Mouse (Mus musculus) myocyte (in vitro differentiated cells): ENCODE data around the gene Amot. TPM values are rescaled to one million over a fixed set of nuclear protein-coding genes. Genes with fewer than 3 reads are reported as not detected.

Source experiments
- H3K27me3 ChIP-seq: one replicate; pipeline ENCODE4 v1.6.1; 2011; ENCODE audit not compliant: control insufficient read depth, insufficient read depth, insufficient read length
- H3K36me3 ChIP-seq: one replicate; pipeline ENCODE4 v1.6.1; 2011; ENCODE audit not compliant: control insufficient read depth, insufficient read depth
- H3K4me2 ChIP-seq: one replicate; pipeline ENCODE4 v1.6.1; 2011; ENCODE audit warnings: low read depth, control low read depth
- H3K4me3 ChIP-seq: one replicate; pipeline ENCODE4 v1.5.1; 2011; ENCODE audit warnings: mild to moderate bottlenecking, control low read depth, moderate library complexity
- H3K79me2 ChIP-seq: one replicate; pipeline ENCODE4 v1.6.1; 2011; ENCODE audit not compliant: control insufficient read depth, insufficient read depth
- H3ac ChIP-seq: one replicate; pipeline ENCODE4 v1.6.1; 2011; ENCODE audit not compliant: control insufficient read depth, insufficient read length
- CEBPB ChIP-seq: IDR thresholded peaks from 2 replicates; pipeline ENCODE4 v1.6.1; 2011; ENCODE audit warnings: mild to moderate bottlenecking, moderate library complexity; ENCODE audit not compliant: poor library complexity, insufficient read depth, severe bottlenecking
- E2F4 ChIP-seq: IDR thresholded peaks from one replicate; pipeline ENCODE4 v1.6.1; 2011; ENCODE audit warnings: mild to moderate bottlenecking, control low read depth, moderate library complexity; ENCODE audit not compliant: insufficient read depth
- MAX ChIP-seq: IDR thresholded peaks from one replicate; pipeline ENCODE4 v1.6.1; 2011; ENCODE audit warnings: low read depth, mild to moderate bottlenecking, control low read depth
- MYOD1 ChIP-seq, 3 experiments: IDR thresholded peaks; one replicate each; pipeline ENCODE4 v1.6.1; 2011; ENCODE audit warnings: control low read depth in 2 of 3, low read depth in 2 of 3, mild to moderate bottlenecking in 2 of 3, moderate library complexity in 1 of 3; ENCODE audit not compliant: insufficient read length in 2 of 3, control insufficient read depth in 1 of 3
- MYOG ChIP-seq, 3 experiments: IDR thresholded peaks; one replicate each; pipeline ENCODE4 v1.6.1; 2011; ENCODE audit warnings: control low read depth in 2 of 3, low read depth in 2 of 3, mild to moderate bottlenecking in 2 of 3; ENCODE audit not compliant: insufficient read length in 2 of 3, control insufficient read depth in 1 of 3, insufficient read depth in 1 of 3
- POLR2A ChIP-seq: IDR thresholded peaks from one replicate; pipeline ENCODE4 v1.6.1; 2011; ENCODE audit warnings: low read depth, mild to moderate bottlenecking, control low read depth, moderate library complexity; ENCODE audit not compliant: insufficient read length
- POLR2AphosphoS2 ChIP-seq: IDR thresholded peaks from one replicate; pipeline ENCODE4 v1.6.1; 2011; ENCODE audit warnings: low read depth, control low read depth; ENCODE audit not compliant: insufficient read length
- REST ChIP-seq: IDR thresholded peaks from one replicate; pipeline ENCODE4 v1.6.1; 2011; ENCODE audit warnings: mild to moderate bottlenecking, control low read depth, moderate library complexity; ENCODE audit not compliant: insufficient read depth, insufficient read length
- SRF ChIP-seq: IDR thresholded peaks from one replicate; pipeline ENCODE4 v1.6.1; 2011; ENCODE audit warnings: low read depth; ENCODE audit not compliant: control insufficient read depth, insufficient read length
- TCF12 ChIP-seq: IDR thresholded peaks from one replicate; pipeline ENCODE4 v1.6.1; 2011; ENCODE audit warnings: mild to moderate bottlenecking, control low read depth; ENCODE audit not compliant: poor library complexity, insufficient read depth, severe bottlenecking
- TCF3 ChIP-seq: IDR thresholded peaks from one replicate; pipeline ENCODE4 v1.6.1; 2011; ENCODE audit warnings: low read depth, control low read depth; ENCODE audit not compliant: insufficient read length
- USF1 ChIP-seq: IDR thresholded peaks from one replicate; pipeline ENCODE4 v1.6.1; 2011; ENCODE audit warnings: low read depth, mild to moderate bottlenecking, control low read depth, moderate library complexity
- polyA plus RNA-seq: library from polyadenylated mRNA; unstranded; fragments of >200 nt; fragmentation: generic; extraction: Trizol; gene quantifications from one replicate; pipeline ENCODE4 v1.2.1, GENCODE M21; 2012; ENCODE audit warnings: missing spikeins

The Amot gene
- polyA plus RNA-seq = 5.7 TPM

DNA sequence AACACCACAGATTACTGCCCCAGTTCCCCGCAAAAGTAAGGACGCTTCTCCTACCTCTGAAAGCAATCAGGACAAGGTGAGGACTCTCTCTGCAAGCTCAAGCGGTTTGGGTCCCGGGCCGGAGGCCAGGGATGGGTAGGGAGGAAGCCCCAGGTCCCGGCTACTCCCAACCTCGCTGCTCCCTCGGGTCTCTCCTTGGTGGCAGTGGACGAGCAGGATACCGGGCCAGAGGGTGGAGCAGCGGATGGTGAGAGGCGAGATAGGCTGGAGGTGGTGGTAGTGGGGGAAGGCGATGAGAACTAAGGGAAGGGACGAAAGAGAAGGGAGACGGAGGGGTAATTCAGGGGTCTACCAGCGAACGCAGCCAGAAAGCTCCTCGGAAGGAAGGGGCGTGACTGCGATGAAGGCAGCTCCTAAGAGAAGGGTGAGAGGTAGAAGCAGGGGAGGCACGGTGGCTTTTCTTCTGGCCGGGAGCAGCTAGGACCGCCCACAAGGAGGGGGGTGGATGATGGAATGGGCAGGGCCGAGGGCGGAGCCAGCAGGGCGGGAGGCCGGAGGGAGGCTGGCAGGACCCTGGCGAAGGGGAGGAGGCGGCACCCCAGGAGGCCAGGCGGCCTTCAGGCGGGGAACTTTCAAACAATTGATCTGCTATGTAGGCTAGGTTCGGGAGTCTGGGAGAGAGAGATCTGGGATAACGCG, at the start of gene Amot:
Gene Amot, minus strand, starts transcription at position 465 of the 699 bp plus-strand sequence.
- no peak for TF ChIP-seq TCF12
- TF ChIP-seq CEBPB = no peak
- TF ChIP-seq MYOD1 (IDR thresholded peaks at IDR 0.05; ENCODE audit: control insufficient read depth in 1 of 3, insufficient read length in 2 of 3, low read depth in 2 of 3) = no peak
- peak; percentile 21 for TF ChIP-seq E2F4
- TF ChIP-seq MAX = no peak
- peak; percentile 72 for TF ChIP-seq POLR2AphosphoS2
- TF ChIP-seq TCF3 = no peak
- peak; percentile 83 for TF ChIP-seq POLR2A
- TF ChIP-seq USF1 = no peak
- no peak for TF ChIP-seq SRF
- TF ChIP-seq MYOG (IDR thresholded peaks at IDR 0.05; ENCODE audit: control insufficient read depth in 1 of 3, insufficient read depth in 1 of 3, insufficient read length in 2 of 3, low read depth in 2 of 3) = no peak
- TF ChIP-seq REST = no peak
- H3K4me2 ChIP-seq = peak within 1 kb of the TSS; percentile 84
- no peaks in the 10 kb centered on the region for H3K27me3 ChIP-seq
- H3ac ChIP-seq = peak within 1 kb of the TSS; percentile 60
- H3K4me3 ChIP-seq = peak within 1 kb of the TSS; percentile 58
- H3K36me3 ChIP-seq = no peaks in the 10 kb centered on the region
- peaks cover 17% of the 10 kb centered on the region for H3K79me2 ChIP-seq

DNA sequence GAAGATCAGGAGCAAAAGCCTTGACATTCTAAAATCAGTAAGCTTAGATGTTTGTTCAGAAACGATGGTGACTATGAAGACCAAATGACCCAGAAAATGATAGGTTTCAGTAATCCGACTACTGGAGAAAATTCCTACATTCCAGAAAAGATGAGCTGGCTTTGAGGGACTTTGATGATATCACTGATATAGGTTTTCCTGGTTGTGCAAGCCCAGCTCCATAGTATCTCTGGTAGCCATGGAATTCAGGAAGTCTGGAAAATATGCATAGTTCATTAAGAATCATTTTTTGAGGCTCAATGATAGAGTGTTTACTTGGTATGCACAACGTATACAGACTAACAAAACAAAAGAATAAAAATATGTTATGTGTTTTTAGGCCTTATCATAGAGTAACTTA, 40.1 kb upstream of the Amot start:
- TF ChIP-seq E2F4 (no peak), POLR2A (no peak), REST (no peak), CEBPB (no peak)
- H3ac ChIP-seq = no peak overlapping the region
- H3K4me2 ChIP-seq = no peak overlapping the region
- no peak overlapping the region for H3K4me3 ChIP-seq
- H3K27me3 ChIP-seq = no peaks in the 10 kb centered on the region
- H3K36me3 ChIP-seq = no peaks in the 10 kb centered on the region
- no peaks in the 10 kb centered on the region for H3K79me2 ChIP-seq

DNA sequence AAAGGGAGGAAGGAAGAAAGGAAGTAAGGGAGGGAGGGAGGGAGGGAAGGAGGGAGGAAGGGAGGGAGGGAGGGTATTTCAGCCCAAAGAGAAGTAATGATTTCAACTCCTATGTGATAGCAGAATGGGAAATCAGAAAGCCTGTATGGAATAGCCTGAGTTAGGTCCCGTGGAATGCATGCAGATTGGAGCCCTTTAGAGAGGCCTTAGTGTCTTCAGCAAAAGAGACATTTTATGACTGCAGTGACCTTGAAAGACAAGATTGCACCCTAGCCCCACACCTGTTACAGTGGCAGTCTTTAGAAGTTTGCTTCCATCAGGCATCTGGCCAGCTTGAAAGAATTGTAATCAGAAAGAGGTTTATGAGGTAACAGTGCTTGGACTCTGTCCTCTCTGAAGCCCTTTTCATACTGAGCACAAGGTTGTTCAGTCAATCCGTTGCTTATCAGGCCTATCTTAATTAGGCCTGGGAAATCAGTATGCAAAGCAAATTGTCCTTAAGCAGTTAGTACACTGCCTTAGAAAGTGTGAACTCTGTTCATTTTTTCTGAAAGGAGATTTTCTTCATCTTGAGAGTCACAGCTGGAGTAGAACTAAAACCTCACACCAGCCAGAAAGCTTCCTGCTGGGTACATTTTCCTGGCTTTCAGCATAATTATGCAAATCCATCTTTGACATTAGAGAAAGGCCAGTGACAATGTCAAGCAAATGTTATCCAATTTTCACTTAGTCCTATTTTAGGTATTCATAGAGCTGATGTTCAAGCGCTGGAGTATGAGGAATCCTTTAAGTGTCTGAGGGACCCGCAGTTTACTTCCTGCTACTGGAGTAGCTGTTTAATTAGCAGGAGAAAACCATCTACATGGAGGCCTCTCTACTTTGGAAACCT, 38.9 kb upstream of the Amot start:
- TF ChIP-seq TCF3 (no peak), POLR2A (no peak), POLR2AphosphoS2 (no peak), E2F4 (no peak), CEBPB (no peak), REST (no peak), SRF (no peak)
- Histone ChIP-seq H3ac (no peak overlapping the region), H3K36me3 (no peaks in the 10 kb centered on the region), H3K4me2 (no peak overlapping the region), H3K4me3 (no peak overlapping the region), H3K79me2 (no peaks in the 10 kb centered on the region), H3K27me3 (no peaks in the 10 kb centered on the region)

DNA sequence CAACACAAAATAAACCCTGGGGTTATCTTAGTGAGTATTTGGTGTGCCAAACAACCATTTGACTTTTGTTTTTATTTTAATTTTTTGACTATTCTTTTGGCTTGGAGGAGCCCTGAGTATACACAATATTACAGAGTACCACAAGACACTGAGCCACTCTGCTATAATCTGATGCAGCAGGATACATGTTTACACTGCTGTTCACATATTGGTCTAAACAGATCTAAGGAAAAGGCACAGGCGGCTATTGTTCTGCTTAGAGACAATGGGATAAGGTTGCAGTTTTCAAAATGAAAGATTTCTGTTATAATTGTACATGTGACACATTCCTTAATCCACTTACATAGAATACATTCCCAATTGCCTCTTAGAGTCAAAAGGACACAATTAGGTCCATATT, 36.1 kb upstream of the Amot start:
- TF ChIP-seq E2F4 = no peak
- TF ChIP-seq TCF12 = no peak
- TF ChIP-seq POLR2A = no peak
- no peak for TF ChIP-seq MYOD1 (IDR thresholded peaks at IDR 0.05; ENCODE audit: control insufficient read depth in 1 of 3, insufficient read length in 2 of 3, low read depth in 2 of 3)
- no peak for TF ChIP-seq USF1
- no peak for TF ChIP-seq REST
- TF ChIP-seq POLR2AphosphoS2 = no peak
- Histone ChIP-seq H3K4me2 (no peak overlapping the region), H3K36me3 (no peaks in the 10 kb centered on the region)

DNA sequence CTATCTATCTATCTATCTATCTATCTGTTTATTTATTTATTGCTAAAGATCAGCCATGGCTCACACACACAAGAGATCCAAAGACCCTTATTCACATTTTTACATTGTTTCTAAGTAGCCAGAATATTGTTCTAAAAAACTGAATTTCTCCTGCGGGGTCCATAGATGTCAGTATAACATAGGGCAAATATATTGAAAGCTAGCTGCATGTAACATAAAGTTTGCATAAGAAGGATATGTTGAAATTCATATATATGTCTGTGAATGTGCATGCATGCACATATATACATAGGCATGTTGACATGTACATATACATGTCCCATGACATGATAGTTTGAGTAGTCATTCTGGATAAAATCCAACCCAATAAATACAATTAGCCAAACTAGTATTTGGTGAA, 35.3 kb upstream of the Amot start:
- Histone ChIP-seq H3K36me3 (no peaks in the 10 kb centered on the region), H3K4me2 (no peak overlapping the region), H3K4me3 (no peak overlapping the region), H3ac (no peak overlapping the region), H3K79me2 (no peaks in the 10 kb centered on the region), H3K27me3 (no peaks in the 10 kb centered on the region)
- TF ChIP-seq MYOD1 (IDR thresholded peaks at IDR 0.05; ENCODE audit: control insufficient read depth in 1 of 3, insufficient read length in 2 of 3, low read depth in 2 of 3) (no peak), MAX (no peak), CEBPB (no peak), POLR2A (no peak), SRF (no peak), POLR2AphosphoS2 (no peak), USF1 (no peak), REST (no peak), MYOG (IDR thresholded peaks at IDR 0.05; ENCODE audit: control insufficient read depth in 1 of 3, insufficient read depth in 1 of 3, insufficient read length in 2 of 3, low read depth in 2 of 3) (no peak), TCF12 (no peak), E2F4 (no peak), TCF3 (no peak)

More for the DNA sequence above, 36.1 kb upstream of the Amot start:
- H3ac ChIP-seq = no peak overlapping the region
- H3K4me3 ChIP-seq = no peak overlapping the region
- H3K27me3 ChIP-seq = no peaks in the 10 kb centered on the region
- H3K79me2 ChIP-seq = no peaks in the 10 kb centered on the region
